Mouse (Mus musculus) forebrain, embryonic 16.5 days (tissue): ENCODE measurements around the gene Srl. TPM values are rescaled to one million over a fixed set of nuclear protein-coding genes. Genes with fewer than 3 reads are reported as not detected.
"Not testable (repeated sequence)": the region's sequence is repeated elsewhere in the genome, so short reads cannot be mapped to it uniquely, and the experiment has no call there.

Source experiments
- ATAC-seq: fragments of 200-750 bp; cut with Nextera tagmentation; 2 replicates; pipeline ENCODE4 v1.8.0; 2017; ENCODE audit warnings: mild to moderate bottlenecking, moderate library complexity
- H3K27ac ChIP-seq: fragments of 300-500 bp; sonication (generic); 2 replicates; pipeline ENCODE4 v1.5.1; 2014; ENCODE audit warnings: low read length, control low read depth
- H3K27me3 ChIP-seq: fragments of 300-500 bp; sonication (generic); replicated peaks from 2 replicates; pipeline ENCODE4 v1.6.1; 2014; ENCODE audit warnings: low read length; ENCODE audit not compliant: control insufficient read depth, insufficient read depth
- H3K36me3 ChIP-seq: fragments of 300-500 bp; sonication (generic); 2 replicates; pipeline ENCODE4 v1.6.1; 2014; ENCODE audit not compliant: control insufficient read depth, insufficient read depth
- H3K4me1 ChIP-seq: fragments of 300-500 bp; sonication (generic); replicated peaks from 2 replicates; pipeline ENCODE4 v1.6.1; 2014; ENCODE audit warnings: low read length; ENCODE audit not compliant: control insufficient read depth, insufficient read depth
- H3K4me2 ChIP-seq: fragments of 300-500 bp; sonication (generic); 2 replicates; pipeline ENCODE4 v1.6.1; 2014; ENCODE audit warnings: mild to moderate bottlenecking, low read length, control low read depth
- H3K4me3 ChIP-seq: fragments of 300-500 bp; sonication (generic); replicated peaks from 2 replicates; pipeline ENCODE4 v1.5.1; 2014; ENCODE audit warnings: mild to moderate bottlenecking, low read length, control low read depth
- H3K9ac ChIP-seq: fragments of 300-500 bp; sonication (generic); replicated peaks from 2 replicates; pipeline ENCODE4 v1.6.1; 2014; ENCODE audit warnings: low read depth, low read length, control low read depth
- H3K9me3 ChIP-seq: fragments of 300-500 bp; sonication (generic); 2 replicates; pipeline ENCODE4 v1.6.1; 2016; ENCODE audit warnings: low read length; ENCODE audit not compliant: control insufficient read depth
- WGBS: fragments of 180-500 bp; shearing (Covaris S2); extraction: QIAGEN DNeasy Blood & Tissue Kit; methylation state at CpG from one replicate; pipeline ENCODE4 v1.1.7; 2014; 5-methylcytosine and 5-hydroxymethylcytosine counted together
- polyA plus RNA-seq: library from polyadenylated mRNA; unstranded; fragments of >200 nt; fragmentation: Nextera tagmentation; extraction: Ambion mirVana; gene quantifications from 2 replicates; pipeline ENCODE4 v1.2.1, GENCODE M21; 2015

Gene Srl
- polyA plus RNA-seq, 1 experiment from 2014 or later, result 45.2 TPM

DNA sequence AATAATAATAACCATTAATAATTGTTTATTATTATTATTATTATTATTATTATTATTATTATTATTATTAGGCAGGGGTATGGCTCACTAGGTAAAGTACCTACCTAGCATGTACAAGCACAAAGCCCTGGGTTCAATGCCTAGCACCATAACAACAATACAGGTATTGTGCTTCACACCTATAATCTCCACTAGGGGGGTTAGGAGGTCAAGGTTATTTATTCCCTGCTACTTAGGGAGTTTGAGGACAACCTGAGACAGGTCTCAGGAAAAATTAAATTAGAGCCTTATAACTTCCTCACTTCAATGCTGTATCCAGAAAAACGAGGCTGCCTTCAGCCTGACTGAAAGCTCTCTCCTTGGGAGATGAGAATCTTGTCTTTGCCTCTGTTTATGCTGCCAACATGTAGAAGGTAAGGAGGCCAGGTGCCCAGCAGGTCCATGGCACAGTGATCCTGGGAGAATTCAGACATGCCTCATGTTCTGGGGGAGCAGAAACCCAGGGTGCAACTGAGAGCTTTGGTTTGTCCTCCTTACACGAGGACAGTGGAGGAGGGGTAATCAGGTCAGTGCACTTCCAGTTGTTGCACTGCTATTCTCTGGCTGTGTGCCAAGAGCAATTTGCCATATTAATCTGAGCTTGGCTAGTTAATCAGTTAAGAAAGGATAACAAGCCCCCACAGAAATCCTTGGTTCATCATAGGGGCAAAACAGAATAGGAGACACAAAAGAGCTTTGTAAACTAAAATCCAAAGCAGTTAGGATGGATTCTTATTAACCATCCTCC lies 48.6 kb downstream of the Srl start:
- Histone ChIP-seq H3K4me3 (no peak overlapping the region), H3K4me1 (peaks cover 4% of the 10 kb centered on the region; the same call in 1 of the 2 replicates), H3K27me3 (no peaks in the 10 kb centered on the region), H3K27ac (no peak overlapping the region), H3K4me2 (no peak overlapping the region), H3K9ac (no peak overlapping the region), H3K36me3 (no peaks in the 10 kb centered on the region), H3K9me3 (no peaks in the 10 kb centered on the region)
- ATAC-seq, result no peak
- 39% methylated on average over 2 of the region's 2 CpGs for WGBS

- Histone ChIP-seq H3K4me2 (no peak overlapping the region), H3K4me1 (peaks cover 4% of the 10 kb centered on the region; the same call in 1 of the 2 replicates), H3K27me3 (no peaks in the 10 kb centered on the region), H3K9ac (no peak overlapping the region), H3K9me3 (no peaks in the 10 kb centered on the region), H3K27ac (no peak overlapping the region), H3K4me3 (no peak overlapping the region), H3K36me3 (no peaks in the 10 kb centered on the region)
- peak; percentile 88 for ATAC-seq
- 63% methylated on average over 11 of the region's 11 CpGs for WGBS
These were observed 52.4 kb downstream of the Srl start for GRCm38 (mm10) chr16:4489114-4489624.

DNA sequence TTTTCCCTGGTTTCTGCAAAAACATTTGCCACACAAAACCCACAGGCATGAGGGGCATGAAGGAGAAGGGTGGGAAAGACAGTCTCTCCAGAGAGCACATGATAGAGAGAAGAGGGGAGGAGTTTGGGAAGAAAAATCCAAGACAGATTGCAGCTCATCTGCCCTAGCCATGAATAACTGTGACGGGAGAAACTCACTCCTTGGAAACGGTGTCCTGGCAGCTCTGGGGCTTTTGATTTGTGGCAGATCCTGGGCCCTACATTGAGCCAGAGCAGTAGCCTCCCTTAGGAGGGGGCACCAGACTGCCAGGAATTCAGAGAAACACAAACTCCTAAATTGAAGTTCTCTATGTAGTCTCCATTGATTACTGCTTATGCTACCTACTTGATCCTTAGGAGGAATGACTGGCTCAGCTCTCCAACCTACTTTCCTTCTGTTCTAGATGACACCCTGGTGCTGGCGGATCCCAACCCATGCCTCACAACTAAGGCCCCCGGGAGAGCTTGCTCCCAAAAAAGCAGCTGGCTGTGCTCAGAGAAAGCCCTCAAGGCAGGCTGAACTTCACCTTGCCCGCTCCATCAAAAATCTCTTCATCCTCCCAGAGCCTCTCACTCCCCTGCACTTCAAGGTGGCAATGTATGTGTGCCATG lies 60.9 kb downstream of the Srl start:
- no peaks in the 10 kb centered on the region for H3K27me3 ChIP-seq
- no peak overlapping the region for H3K27ac ChIP-seq
- H3K9me3 ChIP-seq, result no peaks in the 10 kb centered on the region
- no peak overlapping the region for H3K4me3 ChIP-seq
- H3K4me1 ChIP-seq, result peaks cover 3% of the 10 kb centered on the region; the same call in 1 of the 2 replicates
- 74% methylated on average over 5 of the region's 5 CpGs for WGBS
- peak; percentile 45; the same call in 1 of the 2 replicates for ATAC-seq
- no peak overlapping the region for H3K9ac ChIP-seq
- peaks cover 3% of the 10 kb centered on the region; the same call in 1 of the 2 replicates for H3K36me3 ChIP-seq
- H3K4me2 ChIP-seq, result no peak overlapping the region

- peaks cover 3% of the 10 kb centered on the region; the same call in 1 of the 2 replicates for H3K36me3 ChIP-seq
- ATAC-seq, result no peak
- no peak overlapping the region for H3K27ac ChIP-seq
- no peaks in the 10 kb centered on the region for H3K27me3 ChIP-seq
- no peak overlapping the region for H3K4me3 ChIP-seq
- H3K4me2 ChIP-seq, result no peak overlapping the region
- H3K9me3 ChIP-seq, result no peaks in the 10 kb centered on the region
- H3K4me1 ChIP-seq, result peaks cover 9% of the 10 kb centered on the region; the same call in 1 of the 2 replicates
- no peak overlapping the region for H3K9ac ChIP-seq
- WGBS, result 90% methylated on average over 10 of the region's 10 CpGs
These were observed 63.9 kb downstream of the Srl start for GRCm38 (mm10) chr16:4477591-4478215.

DNA sequence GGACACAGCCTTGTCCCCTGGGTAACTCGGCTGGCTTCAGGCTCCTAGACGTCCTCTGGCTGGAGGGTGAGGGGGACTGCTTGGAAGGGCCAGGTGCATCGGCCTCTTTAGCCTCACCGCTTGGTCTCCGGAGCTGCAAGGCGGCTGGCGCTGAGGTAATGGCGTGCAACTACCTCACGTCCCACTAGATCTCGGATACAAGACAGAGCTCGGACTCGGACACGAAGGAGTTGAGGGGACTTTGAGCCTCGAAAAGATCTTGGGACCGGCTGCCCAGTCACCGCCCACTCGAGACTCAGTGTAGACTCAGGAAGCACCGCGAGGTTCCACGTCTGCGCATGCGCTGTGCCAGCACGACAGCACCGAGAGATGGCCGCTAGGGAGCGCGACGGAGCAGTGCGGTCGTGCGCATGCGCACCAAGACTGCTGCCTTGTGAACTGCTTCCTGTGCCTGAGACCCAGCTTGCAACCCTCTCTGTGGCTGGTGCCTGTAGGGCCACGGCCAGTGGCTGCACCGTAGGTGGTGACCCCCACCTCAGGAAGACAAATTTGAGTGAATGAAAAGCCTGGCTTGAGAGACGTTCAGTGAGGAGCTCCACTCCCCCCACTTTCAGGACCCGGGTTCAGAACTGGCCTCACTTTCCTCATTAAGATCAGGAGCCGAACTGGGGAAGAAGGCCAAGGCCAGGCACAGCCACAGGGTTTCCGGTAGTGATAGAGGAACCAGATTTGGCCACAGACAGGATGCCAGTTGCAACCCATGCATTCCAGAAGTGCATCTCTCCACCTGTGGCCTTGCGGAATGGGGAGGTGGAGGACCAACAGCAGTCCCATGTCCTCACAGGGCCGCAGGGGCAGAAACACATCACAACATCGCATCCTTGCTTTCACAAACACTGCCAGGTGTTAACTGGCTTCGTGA lies 66.5 kb downstream of the Srl start:
- Histone ChIP-seq H3K4me3 (peak overlapping the region; percentile 45), H3K9ac (peak overlapping the region; percentile 83), H3K36me3 (no peaks in the 10 kb centered on the region), H3K4me2 (peak overlapping the region; percentile 89), H3K27ac (no peak overlapping the region), H3K27me3 (no peaks in the 10 kb centered on the region), H3K9me3 (no peaks in the 10 kb centered on the region), H3K4me1 (0 out of 2 replicates have a peak, but pooled peaks cover 6% of the 10 kb centered on the region)
- WGBS, result 16% methylated on average over 42 of the region's 42 CpGs
- peak; percentile 92 for ATAC-seq

GRCm38 (mm10) chr16:4474040-4474881 lies 67.4 kb downstream of the Srl start:
- peak overlapping the region; percentile 45 for H3K4me3 ChIP-seq
- not testable (repeated sequence) for H3K27ac ChIP-seq, H3K9me3 ChIP-seq, H3K36me3 ChIP-seq, H3K27me3 ChIP-seq, H3K4me1 ChIP-seq, ATAC-seq
- peak overlapping the region; percentile 83 for H3K9ac ChIP-seq
- peak overlapping the region; percentile 89 for H3K4me2 ChIP-seq
- WGBS, result 75% methylated on average over 10 of the region's 10 CpGs

DNA sequence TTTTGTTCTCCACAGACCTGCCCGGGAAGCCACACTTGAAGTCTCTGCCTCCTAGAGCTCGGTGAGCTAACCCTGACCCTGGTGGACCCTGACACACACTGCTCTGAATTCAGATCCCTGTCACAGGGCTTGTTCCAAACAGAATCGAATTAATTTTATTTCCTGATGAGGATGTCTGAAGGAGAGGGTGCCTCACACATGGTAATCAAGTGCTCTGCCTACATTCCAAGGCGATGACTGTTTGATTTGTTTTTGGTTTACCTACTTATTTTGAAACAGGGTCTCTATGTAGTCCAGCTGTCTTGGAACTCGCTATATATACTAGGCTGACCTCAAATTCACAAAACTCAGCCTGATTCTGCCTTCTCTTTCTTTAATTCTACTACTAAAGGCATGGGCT lies 68.4 kb downstream of the Srl start:
- H3K27ac ChIP-seq, result no peak overlapping the region
- ATAC-seq, result no peak
- no peak overlapping the region for H3K4me2 ChIP-seq
- 0 out of 2 replicates have a peak, but pooled peaks cover 6% of the 10 kb centered on the region for H3K4me1 ChIP-seq
- H3K4me3 ChIP-seq, result no peak overlapping the region
- H3K27me3 ChIP-seq, result no peaks in the 10 kb centered on the region
- 77% methylated on average over 5 of the region's 5 CpGs for WGBS
- no peaks in the 10 kb centered on the region for H3K9me3 ChIP-seq
- no peaks in the 10 kb centered on the region for H3K36me3 ChIP-seq
- no peak overlapping the region for H3K9ac ChIP-seq

DNA sequence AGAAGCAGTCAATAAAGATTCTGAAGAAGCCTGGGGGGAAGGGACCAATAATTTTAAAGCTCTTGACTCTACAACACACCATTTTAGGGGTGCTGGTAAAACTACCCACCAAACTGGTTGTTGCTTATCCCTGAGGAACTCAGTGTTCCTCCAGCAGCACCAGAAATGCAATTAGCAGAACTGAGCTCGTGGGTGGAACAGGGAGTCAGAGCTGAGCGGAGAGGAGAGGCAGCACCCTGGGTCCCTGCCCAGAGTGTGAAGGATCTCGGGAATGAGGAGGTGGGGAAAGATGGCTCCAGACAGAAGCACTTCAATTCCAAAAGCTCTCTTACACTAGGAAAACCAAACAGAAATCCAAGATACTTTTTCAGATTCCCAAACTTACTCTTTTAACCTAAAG lies 68.9 kb downstream of the Srl start:
- WGBS, result 66% methylated on average over 3 of the region's 3 CpGs
- Histone ChIP-seq H3K4me1 (0 out of 2 replicates have a peak, but pooled peaks cover 6% of the 10 kb centered on the region), H3K36me3 (no peaks in the 10 kb centered on the region), H3K27ac (no peak overlapping the region), H3K9me3 (no peaks in the 10 kb centered on the region), H3K9ac (no peak overlapping the region), H3K4me2 (no peak overlapping the region), H3K4me3 (no peak overlapping the region), H3K27me3 (no peaks in the 10 kb centered on the region)
- ATAC-seq, result no peak
